Mouse (Mus musculus) embryonic fibroblast, embryonic 13.5 days (primary cell): ENCODE data around the gene Emid1. TPM values are rescaled to one million over a fixed set of nuclear protein-coding genes. Genes with fewer than 3 reads are reported as not detected.
A peak's percentile ranks its signal among the peaks of the same experiment; 100 is the strongest.

Experiments
- H3K27ac ChIP-seq: 2 replicates; pipeline ENCODE4 v1.5.1; 2012; ENCODE audit warnings: low read length, control low read depth, inconsistent platforms; ENCODE audit not compliant: insufficient read depth
- H3K4me1 ChIP-seq: 2 replicates; pipeline ENCODE4 v1.6.1; 2011; ENCODE audit warnings: low read length; ENCODE audit not compliant: control insufficient read depth, insufficient read depth
- H3K4me3 ChIP-seq: 2 replicates; pipeline ENCODE4 v1.5.1; 2011; ENCODE audit warnings: mild to moderate bottlenecking, control low read depth, low read length; ENCODE audit not compliant: insufficient read depth
- CTCF ChIP-seq: IDR thresholded peaks from 2 replicates; pipeline ENCODE4 v1.5.1; 2011; ENCODE audit warnings: mild to moderate bottlenecking, control low read depth, low read length, moderate library complexity, borderline replicate concordance; ENCODE audit not compliant: insufficient read depth
- POLR2A ChIP-seq: IDR thresholded peaks from 2 replicates; pipeline ENCODE4 v1.6.1; 2011; ENCODE audit warnings: low read depth, mild to moderate bottlenecking, control low read depth, low read length, moderate library complexity
- polyA plus RNA-seq: library from polyadenylated mRNA; stranded (reverse); fragments of >200 nt; gene quantifications from 2 replicates; pipeline ENCODE4 v1.2.4, GENCODE M21; 2011; ENCODE audit warnings: low read depth; ENCODE audit not compliant: missing spikeins, insufficient read length

The Emid1 gene
- 2.3 and 4.1 TPM in 2 replicates for polyA plus RNA-seq

DNA sequence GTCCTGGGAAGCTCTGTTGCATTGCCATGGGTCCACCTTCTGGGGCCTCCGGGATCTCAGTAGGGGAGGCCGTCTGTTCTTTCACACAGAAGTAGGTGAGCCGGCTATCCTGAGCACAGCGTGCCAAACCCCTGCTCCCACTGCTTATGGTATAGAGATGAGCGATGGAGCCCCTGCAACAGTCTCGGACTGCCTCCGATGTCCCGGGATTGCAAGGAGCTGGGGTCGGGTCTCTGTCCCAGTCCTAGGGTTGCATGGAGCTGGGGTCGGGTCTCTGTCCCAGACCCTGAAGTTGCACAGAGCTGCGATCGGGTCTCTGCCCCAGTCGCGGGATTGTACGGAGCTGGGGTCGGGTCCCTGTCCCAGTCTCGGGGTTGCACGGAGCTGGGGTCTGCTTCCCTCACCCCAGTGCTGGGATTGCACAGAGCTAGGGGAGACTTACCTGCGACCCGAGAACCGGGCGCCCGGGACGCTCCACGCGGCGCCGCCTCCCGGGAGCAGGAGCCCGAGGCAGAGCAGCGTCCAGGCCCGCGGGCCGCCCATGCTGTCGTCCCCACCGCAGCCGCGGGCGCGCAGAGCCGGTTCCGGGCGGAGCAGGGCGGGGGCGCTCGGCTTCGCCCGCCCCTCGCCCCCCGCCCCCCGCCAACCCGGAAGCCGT, at the start of gene Emid1:
Gene Emid1, minus strand, starts transcription at position 578 of the 658 bp plus-strand sequence.
- H3K27ac ChIP-seq = no peak within 1 kb of the TSS
- TF ChIP-seq POLR2A (no peak), CTCF (no peak)
- H3K4me3 ChIP-seq = peak within 1 kb of the TSS; percentile 42
- no peaks in the 10 kb centered on the region for H3K4me1 ChIP-seq

DNA sequence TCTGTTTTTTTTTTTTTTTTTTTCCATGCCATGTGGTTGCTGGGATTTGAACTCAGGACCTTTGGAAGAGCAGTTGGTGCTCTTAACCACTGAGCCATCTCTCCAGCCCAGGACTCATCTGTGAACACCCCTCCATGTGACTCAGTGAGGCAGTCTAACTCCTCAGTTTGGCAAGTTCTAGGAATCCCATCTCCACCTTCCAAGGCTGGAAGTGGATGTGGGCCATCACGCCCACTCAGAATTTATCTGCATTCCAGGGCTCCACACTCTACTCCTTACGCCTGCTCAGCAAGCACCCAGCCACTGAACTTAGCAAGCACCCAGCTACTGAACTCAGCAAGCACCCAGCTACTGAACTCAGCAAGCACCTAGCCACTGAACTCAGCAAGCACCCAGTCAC, 47.8 kb upstream of the Emid1 start:
- H3K4me1 ChIP-seq = 0 out of 2 replicates have a peak, but pooled peaks cover 2% of the 10 kb centered on the region
- TF ChIP-seq CTCF = no peak
- TF ChIP-seq POLR2A = no peak
- H3K27ac ChIP-seq = no peak overlapping the region
- H3K4me3 ChIP-seq = no peak overlapping the region

DNA sequence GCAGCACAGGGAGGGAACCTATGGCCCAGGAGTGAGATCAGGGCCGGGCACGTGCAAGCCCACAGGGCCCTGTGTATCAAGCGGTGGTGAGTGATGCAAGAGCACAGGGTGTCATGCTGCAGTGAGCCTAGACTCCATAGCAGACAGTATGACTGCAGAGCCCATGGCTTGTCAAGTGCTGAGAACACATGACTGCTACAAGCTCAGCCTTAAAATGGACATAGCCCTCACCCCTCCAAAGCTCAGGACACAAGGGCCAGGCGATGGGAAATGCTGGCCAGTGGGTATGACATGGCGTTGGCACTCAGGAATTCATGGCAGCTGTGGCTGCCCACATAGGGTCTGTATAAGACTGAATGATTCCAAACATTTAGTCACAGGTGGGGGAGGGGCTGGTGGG, 45.0 kb upstream of the Emid1 start:
- H3K4me1 ChIP-seq = no peaks in the 10 kb centered on the region

DNA sequence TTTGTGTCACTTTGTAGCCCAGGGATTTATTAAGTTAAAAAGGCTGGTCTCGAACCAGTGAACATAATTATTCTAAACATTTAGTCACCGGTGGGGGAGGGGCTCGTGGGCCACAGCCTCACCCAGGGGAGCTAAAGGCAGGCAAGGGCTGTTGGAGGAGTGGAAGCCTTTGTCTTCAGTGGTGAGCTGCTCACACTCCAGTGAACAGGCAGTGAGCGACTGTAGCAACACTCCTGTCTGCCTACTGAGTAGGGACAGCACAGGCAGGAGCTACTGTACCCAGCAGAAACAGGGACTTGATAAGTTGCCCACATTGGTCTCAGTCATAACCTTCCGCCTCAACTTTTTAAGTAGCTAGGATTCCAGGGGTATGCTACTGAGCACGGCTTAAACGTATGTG, 44.5 kb upstream of the Emid1 start:
- Histone ChIP-seq H3K4me1 (no peaks in the 10 kb centered on the region), H3K27ac (no peak overlapping the region), H3K4me3 (no peak overlapping the region)
- no peak for TF ChIP-seq POLR2A
- TF ChIP-seq CTCF = no peak

More for the DNA sequence above, 45.0 kb upstream of the Emid1 start:
- no peak for TF ChIP-seq POLR2A
- no peak for TF ChIP-seq CTCF
- H3K4me3 ChIP-seq = no peak overlapping the region
- no peak overlapping the region for H3K27ac ChIP-seq

DNA sequence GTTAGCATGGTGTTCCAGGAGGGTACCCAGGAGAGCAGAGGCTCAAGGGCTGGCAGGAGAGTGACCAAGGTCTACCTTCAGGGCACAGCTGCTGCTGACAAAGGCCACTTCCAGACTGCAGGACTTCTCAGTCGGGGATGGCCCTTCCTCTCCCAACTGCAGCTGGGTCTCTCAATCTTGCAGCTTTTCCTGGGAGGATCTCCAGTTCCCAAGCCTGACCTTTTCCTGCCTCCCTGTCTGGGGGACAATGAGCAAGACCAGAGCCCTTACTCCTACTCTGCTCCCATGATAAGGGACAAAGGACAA, 41.5 kb upstream of the Emid1 start:
- Histone ChIP-seq H3K4me3 (no peak overlapping the region), H3K4me1 (no peaks in the 10 kb centered on the region), H3K27ac (no peak overlapping the region)
- TF ChIP-seq POLR2A (no peak), CTCF (no peak)

DNA sequence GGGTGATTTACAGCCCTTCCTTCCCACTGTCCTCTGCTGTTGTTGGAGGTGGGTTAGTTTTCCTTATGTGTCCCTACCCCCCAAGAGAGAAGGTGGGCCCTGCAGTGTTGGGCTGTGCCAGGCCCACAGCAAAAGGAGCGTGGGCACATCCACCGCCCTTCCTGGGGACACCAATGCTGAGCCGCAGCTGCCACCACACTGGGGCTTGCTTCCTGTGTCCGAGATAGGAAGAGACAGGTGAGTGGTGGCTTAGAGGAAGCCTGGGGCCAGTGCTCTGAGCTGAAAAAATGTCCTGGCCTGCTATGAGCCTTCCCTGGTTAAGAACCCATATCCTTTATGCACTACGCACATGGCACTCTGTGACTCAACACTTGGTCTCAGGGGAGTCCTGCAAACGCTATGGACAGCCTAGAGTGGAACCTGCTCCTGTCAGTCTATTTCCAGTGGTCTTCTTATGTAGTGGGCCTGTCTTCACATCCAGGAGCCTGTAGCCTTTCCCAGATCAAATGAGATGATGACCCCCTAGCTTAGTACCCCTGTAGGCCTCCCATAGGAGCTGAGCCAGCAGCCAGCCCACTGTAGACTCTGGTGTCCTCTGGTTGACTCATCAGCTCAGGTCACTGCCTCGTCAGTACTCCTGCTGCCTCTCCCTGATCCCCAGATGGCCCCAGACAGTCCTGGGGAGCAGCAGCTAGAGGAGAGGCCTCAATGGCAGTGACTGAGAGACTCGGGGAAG, 41.0 kb upstream of the Emid1 start:
- H3K4me3 ChIP-seq = no peak overlapping the region
- TF ChIP-seq POLR2A (no peak), CTCF (no peak)
- no peaks in the 10 kb centered on the region for H3K4me1 ChIP-seq
- no peak overlapping the region for H3K27ac ChIP-seq

DNA sequence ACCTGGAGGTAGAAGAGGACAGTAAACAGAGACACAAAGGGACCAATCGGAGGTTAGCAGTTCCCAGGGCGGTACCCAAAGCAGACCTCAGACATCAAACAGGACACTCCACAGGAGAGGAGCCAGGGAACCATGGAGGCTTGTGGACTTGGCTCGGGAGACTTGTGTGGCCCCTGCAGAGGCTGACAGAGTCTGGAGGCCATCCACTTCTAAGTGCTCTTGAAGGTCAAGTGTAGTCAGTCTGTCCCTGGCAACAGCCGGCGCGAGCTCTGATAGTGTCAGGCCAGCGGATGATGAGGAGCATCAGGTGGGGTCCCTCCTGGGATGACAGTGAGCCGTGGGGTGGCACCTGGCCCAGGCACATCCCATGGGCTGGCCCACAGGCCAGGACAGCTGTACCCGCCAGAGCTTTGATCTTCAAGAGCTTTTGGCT, 40.0 kb upstream of the Emid1 start:
- no peaks in the 10 kb centered on the region for H3K4me1 ChIP-seq
- TF ChIP-seq CTCF (no peak), POLR2A (no peak)
- no peak overlapping the region for H3K4me3 ChIP-seq
- H3K27ac ChIP-seq = no peak overlapping the region

DNA sequence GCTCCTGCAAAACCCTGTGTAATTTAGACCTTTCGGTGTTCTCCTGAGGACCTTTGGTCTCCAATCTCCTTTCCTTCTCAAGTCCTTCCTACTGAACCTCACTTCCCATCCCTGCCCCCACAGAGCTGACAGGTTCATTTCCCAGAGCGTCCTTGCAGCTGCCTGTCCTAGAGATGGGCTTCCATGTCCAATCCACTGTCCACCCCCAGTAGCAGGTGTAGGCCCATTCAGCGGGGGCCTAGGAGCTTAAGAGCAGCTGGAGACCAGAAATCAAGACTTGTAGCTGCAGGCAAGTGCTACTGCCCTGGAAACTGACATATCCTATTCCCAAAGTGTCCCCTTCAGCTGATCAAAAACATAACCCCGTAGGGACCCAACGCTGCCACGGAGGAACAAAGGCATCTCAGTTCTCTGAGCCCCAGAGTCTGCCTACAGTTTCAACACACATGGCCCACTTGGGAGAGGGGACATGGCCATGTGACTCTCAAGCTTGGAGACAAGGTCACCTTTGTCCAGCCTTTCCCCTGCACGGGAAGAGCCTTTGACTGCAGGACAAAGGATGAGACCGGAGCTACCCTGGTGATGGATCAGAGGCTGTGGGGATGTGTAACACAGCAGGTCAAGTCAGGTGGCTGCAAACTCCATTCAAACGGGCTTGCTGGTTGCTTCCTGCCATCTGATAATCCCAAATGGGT, 37.3 kb upstream of the Emid1 start:
- no peak for TF ChIP-seq CTCF
- no peak for TF ChIP-seq POLR2A
- H3K27ac ChIP-seq = no peak overlapping the region
- H3K4me3 ChIP-seq = no peak overlapping the region
- no peaks in the 10 kb centered on the region for H3K4me1 ChIP-seq

DNA sequence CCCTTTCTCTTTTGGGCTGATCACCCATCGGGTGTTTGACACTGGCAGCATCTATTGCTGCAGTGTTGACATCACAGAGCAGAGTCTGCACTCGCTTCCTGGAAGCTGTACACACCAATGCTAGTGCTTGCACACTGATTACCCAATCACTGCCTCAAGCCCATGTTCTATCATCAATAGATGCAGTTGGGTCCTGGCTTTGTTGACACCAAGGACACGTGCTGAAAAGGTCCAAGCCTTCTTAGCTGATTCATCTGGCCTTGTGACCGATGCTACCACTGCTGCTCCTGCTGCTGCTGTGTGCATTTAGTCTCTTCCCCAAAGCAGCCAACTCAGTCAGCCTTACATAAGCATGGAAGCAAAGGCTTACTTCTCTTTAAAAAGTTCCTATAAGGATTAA, 36.1 kb upstream of the Emid1 start:
- H3K4me1 ChIP-seq = no peaks in the 10 kb centered on the region
- no peak overlapping the region for H3K4me3 ChIP-seq
- TF ChIP-seq CTCF (no peak), POLR2A (no peak)
- H3K27ac ChIP-seq = no peak overlapping the region

DNA sequence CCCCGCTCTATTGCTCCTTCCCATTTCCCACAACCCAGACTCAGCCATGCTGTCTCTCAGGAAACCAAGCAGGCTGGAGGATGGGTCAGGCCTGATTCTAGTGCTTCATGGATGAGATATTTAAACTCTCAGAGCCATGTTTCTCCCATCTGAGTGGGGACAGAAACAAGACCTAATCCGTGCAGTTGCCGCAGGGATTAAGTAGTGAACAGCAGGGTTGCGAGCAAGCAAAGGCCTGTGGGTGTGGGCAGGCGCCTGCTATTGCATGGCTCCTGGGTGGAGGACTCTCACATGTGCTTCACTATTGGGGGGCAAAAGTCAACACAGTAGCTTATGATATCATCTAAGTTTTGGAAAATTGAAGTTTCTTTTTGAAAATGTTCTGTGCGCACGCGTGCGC, 32.8 kb upstream of the Emid1 start:
- no peak overlapping the region for H3K4me3 ChIP-seq
- no peak overlapping the region for H3K27ac ChIP-seq
- TF ChIP-seq POLR2A (no peak), CTCF (no peak)

DNA sequence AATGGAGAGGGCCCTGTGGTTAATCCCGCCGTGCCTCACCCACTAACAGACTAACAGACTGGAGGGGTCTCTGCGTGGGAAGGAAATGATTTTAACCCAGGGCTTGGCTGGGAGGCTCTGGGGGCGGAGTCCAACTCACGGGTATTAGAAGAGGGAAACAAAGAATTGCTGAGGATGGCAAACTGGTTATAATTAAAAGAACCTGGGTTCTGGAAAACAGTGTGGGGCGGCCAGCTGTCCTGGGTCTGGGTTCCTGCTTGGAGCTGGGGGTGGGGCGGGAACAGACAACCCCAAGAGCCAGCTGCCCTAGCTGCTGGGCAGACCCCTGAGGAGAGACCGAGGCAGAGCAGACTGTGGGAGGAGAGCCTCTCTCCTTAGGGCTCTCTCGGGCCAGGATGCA, 32.2 kb upstream of the Emid1 start:
- Histone ChIP-seq H3K4me1 (no peaks in the 10 kb centered on the region), H3K4me3 (no peak overlapping the region), H3K27ac (no peak overlapping the region)
- TF ChIP-seq POLR2A (no peak), CTCF (no peak)

More for the DNA sequence above, 32.8 kb upstream of the Emid1 start:
- no peaks in the 10 kb centered on the region for H3K4me1 ChIP-seq
